Mouse (Mus musculus): ENCODE measurements around the gene Ankrd34b.
A peak's percentile ranks its signal among the peaks of the same experiment; 100 is the strongest.

Ankrd34b gene

DNA sequence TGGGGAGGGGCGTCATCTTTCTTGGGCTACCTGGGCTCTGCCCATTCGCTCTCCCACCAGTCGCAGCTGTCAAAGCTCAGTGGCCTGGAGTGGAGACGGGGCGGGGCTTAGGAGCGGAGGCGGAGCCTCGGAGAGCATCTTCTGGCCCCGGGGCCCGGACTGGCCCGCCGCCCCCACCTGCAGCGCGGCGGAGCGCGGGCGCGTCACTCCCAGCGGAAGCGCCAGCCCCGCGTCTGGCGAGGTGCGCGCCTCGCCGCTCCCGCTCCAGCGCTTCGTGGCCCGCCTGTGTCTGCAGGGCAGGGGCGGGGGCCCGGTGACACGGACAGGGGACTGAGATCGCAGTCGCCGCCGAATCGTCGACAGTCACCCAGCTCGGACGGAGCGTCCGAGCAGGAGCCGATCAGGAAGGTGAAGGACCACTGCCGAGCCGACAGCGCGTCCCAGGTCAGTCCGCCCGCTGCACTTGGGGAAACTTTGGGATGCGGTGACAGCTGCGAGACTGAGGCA, at the start of gene Ankrd34b:
TSS of gene Ankrd34b (plus strand) at position 139 of the 507 bp plus-strand sequence.
- peak; percentile 11 for DNase-seq (ENCODE audit: low spot score)

DNA sequence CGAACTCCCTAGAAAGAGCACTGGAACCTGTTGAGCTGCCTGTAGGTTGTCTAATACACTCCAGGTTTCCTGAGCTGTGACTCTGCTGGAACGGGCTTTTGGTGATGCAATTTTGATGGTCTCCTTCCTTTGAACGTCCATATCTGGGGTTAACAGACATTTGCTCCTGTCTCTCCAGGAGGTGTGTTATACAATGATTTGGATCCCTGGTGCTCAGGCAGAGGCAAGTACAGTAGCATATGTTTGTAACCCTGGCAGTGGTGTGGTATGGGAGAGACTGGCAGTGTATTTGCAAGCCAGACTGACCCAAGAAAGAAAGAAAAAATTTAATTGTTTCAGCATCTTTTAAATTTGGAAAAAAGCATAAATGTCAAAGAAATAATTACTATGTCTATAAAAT, 38.3 kb upstream of the Ankrd34b start:
- DNase-seq (ENCODE audit: low spot score), result no peak

DNA sequence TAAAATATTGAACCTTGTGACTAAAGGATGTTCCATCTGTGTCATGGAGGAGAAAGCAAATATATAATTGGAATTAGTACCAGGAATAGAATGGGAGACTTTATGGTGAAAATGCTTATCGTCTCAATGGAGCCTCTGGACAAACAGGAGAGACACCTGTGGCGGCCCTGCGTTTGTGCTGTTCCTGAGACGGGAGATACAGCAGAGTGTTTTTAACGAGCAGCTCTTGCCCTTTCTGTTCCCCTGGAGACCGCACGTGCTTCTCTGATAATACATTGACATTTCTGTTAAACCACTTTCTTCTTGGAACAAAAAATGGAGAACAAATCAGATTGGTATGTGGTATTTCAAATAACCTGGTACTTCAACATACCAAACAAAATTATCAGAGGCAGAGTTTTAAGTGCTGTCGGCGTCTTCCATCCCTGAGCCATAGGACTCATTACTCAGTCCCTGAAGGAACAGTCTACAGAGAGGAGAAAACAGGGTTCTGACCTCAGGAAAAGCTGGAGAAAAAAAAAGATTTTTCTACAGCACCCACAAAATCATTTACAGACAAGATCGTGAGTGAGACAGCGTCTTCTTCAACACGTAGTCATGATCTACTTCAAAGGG, 32.5 kb upstream of the Ankrd34b start:
- no peak for DNase-seq (ENCODE audit: low spot score)

DNA sequence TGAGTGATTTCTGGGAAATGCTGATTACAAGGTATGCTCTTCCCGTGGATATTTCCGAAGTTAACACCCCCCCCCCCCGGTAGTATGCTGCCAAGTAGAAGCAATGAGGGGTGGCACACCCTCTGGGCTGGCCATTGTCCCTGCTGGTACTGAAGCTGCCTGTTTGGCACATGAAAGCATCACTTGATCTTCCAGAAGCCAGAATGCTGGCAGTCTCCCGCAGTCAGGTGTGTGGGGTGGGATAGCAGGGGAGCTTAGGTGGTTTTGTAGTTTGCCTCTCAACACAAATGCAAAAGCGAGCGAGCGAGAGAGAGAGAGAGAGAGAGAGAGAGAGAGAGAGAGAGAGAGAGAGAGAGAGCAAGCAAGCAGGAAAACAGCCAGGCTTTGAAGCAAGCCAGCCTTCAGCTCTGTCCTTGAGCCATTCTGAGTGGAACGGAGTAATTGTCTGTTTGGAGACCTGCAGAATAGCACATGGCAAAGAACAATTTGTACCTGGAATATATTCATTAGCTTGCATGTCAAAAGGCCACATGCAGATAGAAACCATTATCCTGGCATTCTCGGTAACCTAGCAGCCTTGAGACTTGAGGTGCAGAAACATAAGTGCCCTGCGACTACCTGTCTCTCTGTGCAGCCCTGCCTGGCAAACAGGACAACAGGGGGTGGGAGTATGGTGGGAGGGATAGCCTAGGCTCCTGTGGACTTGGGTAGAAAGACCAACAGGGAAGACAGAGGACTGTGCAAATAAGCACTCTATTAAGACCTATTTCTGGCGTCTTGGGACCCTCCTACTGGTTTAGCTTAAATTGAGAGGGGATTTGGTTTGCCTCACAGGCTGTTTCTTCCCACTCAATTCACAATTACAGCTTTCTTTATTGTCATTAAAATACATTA, 27.0 kb upstream of the Ankrd34b start:
- DNase-seq (ENCODE audit: low spot score), result no peak

DNA sequence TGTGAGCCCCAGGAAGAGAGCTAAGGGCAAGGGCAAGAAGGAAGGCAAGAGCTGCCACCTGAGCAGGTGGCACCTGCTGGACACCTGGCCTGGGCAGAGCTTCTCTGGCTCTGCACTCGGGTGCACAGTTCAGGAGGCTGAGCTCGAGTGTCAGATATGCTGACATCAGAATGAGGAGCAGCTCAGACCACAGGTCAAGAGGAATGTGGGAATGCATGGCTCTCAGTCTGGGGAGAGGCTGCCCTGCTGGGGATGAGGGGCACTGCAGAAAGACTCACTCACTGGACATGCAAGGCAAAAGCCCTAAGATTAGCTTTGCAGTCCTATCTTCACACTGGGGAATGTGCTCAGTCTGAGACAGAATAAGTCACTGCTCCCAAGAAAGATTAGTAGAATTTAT, 23.6 kb upstream of the Ankrd34b start:
- DNase-seq (ENCODE audit: low spot score), result no peak

DNA sequence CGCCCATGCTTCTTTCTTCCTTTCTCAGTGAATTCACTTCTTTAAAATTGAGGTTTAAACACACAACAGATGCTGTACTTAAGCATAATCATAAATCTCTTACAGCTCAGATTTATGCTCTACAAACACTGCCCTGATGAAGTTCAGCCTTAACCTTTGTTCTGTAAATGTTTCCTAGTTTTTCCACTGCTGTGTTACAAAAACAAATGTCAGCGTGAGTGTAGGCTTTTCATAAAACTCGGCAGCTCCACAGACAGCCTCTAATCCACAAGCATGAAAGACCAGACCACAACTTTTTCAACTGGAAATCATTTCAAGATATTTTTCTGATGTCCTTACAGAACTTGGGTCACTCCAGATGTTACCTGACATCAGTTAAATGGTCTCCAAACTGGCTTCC, 22.2 kb upstream of the Ankrd34b start:
- DNase-seq (ENCODE audit: low spot score), result no peak

DNA sequence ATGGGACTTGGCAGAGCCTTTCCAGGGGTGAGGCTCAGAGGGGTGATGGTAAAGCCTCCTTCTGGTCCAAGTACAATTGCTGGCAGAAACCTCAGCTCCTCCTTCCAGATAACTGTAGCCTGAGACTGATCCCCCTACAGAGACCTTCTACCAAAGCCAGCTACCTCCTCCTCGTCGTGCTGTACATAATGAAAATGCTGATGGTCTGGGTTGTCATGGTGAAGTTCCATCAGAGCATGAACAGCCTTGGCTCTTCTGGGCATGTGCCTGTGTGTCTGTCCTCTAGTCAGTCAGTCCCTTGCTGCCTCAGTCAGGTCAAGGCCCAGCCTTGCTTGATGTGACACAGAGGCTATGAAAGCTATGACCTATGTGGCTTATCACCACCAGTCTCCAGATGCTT, 15.2 kb upstream of the Ankrd34b start:
- DNase-seq (ENCODE audit: low spot score), result no peak

DNA sequence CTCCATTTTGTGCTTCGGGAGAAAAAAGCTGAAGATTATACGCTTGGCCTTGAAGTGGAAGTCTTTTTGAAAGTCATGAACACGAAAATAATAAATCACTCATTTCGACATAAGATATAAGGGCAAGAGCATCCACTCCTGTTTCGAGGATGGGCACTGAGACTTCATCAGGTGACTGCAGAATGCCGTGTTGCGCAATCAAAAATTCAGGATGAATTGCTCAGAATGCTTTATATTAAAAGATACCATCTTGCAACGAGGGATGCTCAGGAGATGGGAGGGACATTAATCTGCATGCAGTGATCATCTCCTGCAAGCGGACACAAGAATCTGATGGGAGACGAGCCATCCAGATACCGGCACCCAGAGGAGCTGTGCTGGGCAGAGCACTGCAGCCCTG, 6.1 kb upstream of the Ankrd34b start:
- no peak for DNase-seq (ENCODE audit: low spot score)

DNA sequence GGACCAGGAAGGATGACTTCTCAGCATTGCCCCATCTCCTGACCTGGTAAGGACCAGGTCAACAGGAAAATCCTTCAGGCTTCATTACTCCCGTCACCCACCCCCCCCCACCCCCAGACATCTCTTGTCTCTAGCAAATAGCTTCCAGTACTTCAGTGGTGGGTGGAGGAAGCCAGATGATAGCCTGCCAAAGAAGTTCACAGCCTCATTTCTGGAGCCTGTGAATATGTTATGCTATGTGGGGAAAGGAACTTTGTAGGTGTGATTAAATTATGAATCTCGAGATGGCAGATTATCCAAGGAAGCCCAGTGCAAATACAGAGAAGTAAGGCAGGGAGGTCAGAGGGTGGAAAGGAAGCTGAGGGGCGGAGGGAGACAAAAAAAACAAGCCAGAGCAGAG, 2.0 kb upstream of the Ankrd34b start:
- DNase-seq (ENCODE audit: low spot score), result no peak

DNA sequence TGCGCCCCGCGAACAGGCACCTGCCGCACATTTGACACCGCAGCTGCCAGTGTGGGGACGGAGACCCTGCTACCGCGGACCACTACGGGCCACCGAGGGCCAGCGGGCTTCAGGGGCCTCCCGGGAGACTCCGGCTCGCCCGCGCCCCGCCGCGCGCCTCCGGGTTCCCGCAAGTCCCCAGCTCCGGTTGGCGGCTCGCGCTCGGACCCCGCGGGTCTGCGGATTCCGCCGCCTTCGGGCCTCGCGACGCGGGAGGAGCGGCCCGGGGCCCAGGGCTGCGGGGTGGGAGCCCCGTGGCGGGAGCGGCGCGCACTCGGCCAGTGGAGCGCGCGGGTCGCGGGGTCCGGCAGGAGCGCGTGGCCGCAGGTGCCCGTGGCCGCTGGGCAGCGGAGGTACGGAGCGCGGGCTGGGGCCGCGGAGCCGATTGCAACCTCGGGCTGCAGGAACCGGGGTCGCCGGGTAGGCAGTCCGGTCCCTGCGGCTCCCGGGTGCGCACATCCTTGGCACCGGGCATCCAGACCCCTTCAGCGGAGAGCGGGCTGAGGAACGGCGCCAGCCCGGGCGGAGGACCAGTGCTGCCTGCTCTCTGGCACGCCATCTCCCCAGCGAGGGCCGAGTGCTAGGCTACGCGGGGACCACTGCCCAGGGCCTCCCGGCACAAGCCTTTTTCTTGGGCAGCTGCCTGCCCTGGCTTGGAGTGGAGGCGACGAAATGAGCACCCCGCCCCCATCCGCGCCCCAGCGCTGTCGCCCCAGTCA, 777 bp downstream of the Ankrd34b start:
- no peak for DNase-seq (ENCODE audit: low spot score)

DNA sequence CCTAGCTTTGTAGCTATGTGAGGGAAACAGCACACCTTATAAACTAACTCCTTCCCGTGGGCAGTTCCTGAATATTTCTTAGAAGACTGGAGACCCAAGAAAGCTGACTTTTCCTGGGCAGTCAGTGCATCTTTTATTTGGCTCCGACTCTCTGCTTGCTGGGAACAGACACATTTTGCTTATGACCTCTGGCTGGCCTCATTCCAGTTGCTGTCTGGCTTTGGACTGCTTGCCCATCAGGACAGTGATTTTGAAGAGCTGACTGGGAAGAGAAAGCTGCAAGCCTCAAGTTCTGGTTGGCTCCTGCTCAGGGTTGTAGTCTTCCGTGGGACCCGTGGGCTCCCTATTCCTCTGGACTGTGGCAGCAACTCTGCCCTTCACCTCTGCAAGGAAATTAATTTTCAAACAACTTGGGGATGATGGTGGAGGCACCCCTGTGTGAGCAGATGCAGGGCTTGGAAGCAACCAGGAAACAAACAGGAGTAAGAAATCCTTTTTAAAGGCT, 1.7 kb downstream of the Ankrd34b start:
- DNase-seq (ENCODE audit: low spot score), result no peak

DNA sequence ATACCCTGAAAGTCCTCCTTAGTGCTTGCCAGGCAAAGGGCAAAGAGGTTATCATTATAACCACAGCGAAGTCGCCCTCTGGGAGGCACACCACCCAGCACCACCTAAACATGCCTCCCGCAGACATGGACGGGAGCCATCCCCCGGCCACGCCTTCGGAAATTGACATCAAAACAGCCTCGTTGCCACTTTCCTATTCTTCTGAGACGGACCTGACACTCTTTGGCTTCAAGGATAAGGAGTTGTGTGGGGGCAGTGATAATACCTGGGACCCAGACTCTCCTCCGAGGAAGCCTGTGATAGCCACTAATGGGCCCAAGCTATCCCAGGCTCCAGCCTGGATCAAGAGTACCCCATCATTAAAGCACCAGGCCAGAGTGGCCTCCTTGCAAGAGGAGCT, 13.0 kb downstream of the Ankrd34b start:
- no peak for DNase-seq (ENCODE audit: low spot score)

DNA sequence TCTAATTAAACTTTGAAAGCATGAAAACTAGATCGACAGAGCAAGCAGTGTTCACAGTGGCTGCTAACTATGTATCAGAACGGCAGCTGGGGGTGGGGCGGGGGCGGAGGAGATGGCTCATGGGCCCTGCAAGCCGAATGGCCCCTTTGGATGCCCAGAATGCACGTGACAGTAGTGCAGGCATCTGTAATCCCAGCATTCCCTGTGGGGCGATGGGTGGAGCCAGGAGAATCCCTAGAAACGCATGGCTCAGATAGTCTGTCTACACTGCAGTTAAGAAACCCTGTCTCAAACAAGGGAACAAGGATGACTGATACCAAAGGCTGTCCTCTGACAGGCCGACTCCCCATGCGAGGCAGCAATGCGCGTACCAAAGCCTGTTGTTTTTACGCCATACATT, 14.6 kb downstream of the Ankrd34b start:
- DNase-seq (ENCODE audit: low spot score), result no peak

DNA sequence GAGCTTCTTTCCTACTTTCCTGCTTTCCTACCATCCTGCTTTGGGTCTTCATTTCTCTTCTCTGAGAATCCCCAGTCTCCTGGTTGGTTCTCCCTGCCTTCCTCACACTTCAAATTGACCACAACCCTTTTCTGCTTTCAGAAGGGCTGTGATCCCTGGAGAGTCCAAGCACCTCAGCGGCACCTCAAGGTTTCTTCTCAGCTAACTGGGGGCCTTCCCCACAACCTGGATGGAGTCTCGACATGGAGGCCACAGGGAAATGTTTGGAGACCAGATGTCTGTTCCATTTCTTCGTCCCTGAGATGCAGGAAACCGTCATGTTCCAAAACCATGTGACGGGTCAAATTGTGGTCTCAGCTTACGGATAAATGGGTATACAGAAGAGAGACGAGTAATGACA, 21.2 kb downstream of the Ankrd34b start:
- DNase-seq (ENCODE audit: low spot score), result no peak

DNA sequence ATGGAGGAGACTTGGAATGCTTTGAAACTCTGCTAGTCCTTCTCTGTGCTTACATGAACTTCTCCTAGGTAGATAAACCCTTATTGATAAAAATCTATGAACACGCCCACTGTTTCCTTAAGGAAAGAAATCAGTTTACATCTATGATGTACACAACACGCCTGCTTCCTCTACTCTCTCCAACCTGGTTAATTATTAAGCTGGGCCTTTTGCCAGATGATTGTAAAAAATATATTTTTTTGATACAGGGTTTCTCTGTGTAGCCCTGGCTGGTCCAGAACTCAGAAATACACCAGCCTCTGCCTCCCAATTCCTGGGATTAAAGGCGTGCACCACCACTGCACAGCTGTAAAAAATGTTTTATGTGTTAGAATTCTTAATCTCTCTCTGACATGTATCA, 39.0 kb downstream of the Ankrd34b start:
- DNase-seq (ENCODE audit: low spot score), result no peak

DNA sequence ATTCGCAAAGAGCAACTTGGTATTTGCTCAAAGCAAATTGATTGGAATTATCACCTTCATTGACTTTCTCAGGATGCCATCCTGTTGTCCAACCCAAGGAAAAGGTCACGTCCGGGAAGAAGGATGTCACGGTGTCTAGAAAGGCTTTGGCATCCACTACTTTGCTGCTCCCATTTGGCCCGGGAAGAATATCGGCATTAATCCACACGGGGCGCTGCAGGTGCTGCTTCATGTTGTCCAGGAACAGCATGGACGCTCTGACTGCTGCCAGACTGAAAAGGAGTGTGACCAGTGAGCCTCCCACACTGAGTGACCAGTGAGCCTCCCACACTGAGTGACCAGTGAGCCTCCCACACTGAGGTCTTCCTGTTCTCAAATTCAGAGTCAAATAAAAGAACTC, 42.2 kb downstream of the Ankrd34b start:
- DNase-seq (ENCODE audit: low spot score), result no peak

DNA sequence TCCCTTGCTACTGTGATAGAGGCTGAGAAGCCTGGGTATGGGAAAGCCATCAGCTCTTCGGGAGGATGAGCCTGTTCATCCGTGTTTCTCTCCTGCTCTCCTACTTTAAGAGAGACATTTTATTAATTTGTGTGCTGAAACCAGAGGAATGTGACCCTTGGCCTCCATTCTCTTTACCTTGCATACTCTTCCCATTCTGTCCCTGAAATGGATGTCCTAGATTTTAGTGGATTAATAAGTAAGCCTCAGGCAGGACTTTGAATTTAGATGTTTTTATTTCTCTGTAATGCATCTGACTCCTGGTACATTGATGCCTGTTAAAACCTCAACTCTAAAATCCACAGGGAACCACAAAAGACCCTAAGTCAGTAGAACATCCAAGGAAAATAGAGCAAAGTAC, 43.7 kb downstream of the Ankrd34b start:
- no peak for DNase-seq (ENCODE audit: low spot score)

DNA sequence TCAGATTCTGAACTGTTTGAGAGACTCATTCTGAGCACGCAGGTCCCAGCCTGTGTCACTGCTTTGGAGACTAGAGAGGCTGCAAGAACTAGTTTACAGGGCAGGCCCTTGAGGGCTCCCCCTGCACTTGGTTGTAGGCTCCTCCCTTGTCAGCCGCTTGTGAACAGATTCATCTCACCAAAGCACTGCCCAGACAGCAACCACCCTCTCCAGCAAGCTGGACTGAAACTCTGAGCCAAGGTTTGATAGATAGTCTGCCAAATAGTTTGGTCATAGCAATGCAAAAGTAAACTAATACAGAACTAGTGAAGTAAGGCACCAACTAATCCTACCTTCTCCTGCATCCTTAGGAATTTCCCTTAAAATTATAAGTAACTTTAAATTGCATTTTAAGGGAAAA, 44.5 kb downstream of the Ankrd34b start:
- DNase-seq (ENCODE audit: low spot score), result no peak

DNA sequence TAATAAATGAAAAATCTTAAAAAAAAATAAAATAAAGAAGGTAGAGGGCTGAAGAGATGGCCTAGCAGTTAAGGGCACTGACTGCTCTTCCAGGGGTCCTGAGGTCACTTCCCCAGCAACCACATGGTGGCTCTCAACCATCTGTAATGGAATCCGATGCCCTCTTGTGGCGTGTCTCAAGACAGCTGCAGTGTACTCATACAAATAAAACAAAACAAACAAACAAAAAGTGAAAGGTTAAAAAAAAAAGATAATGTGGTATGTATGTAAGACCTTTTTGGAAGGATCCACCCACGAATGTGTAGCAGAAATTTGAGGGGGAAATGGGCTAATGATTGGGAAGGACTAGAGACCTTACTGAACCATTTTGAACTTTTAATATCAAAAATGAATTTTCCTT, 57.7 kb downstream of the Ankrd34b start:
- peak; percentile 52 for DNase-seq (ENCODE audit: low spot score)

DNA sequence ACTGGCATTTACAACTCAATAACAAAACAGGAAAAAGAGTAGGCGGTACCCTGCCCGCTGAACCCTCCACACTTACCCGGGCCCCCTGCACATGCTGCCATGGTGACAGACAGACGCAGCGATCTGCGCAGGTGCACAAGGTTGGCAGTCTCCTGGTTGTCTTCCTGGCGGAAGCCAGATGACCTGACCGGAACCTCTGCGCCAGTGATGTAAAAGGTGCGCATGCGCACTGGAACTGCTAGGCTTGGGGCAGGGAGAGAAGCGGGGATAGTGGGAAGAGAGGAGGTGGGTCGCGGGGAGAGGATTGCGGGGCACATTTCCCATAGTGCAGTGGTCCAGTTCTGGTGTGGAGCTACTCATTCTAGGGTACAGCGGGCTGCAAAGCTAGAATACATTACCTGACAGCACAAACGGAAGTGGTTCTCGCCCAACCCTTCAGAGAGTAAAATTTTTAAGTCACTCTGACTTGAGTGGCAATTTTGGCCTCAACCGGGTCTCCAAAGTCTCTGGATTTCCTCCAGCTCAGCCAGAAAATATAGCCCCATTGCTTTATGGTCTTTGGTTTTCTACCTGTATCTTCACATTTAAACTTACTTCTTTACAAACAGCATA, 58.3 kb downstream of the Ankrd34b start, which contains the start of gene Fam151b:
TSS of gene Fam151b (minus strand) at position 164 of the 612 bp plus-strand sequence.
- peak; percentile 94 for DNase-seq (ENCODE audit: low spot score)

DNA sequence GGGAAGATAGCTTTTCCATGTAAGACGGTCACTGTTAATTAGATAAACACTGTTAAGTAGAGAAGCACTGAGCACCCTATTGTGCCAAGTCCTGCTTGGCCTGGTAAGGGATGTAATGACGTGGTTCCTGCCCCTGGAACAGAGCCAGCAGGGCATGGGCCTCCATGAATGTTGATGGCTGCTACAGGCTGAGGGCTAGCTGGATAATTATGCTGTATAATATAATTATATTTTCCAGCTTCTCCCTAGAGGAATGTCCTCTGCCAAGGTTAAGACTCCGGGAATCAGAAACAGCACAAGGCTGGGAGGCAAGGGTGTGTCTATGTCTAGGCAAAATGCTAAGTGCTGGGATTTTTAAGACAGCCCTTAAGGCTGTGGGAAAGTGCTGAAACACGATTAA, 65.1 kb downstream of the Ankrd34b start:
- DNase-seq (ENCODE audit: low spot score), result no peak
